Mouse (Mus musculus) bone marrow macrophage, adult 2 months (primary cell): ENCODE measurements around the gene S1pr3.

Source experiments
- CTCF ChIP-seq: IDR thresholded peaks from 2 replicates; pipeline ENCODE4 v1.5.1; 2012; ENCODE audit warnings: low read depth, mild to moderate bottlenecking, low read length, moderate library complexity
- POLR2A ChIP-seq: IDR thresholded peaks from 2 replicates; pipeline ENCODE4 v1.6.1; 2012; ENCODE audit warnings: mild to moderate bottlenecking, low read depth, low read length, borderline replicate concordance

- no peak for TF ChIP-seq CTCF
- TF ChIP-seq POLR2A, result no peak
Observed at GRCm38 (mm10) chr13:51400736-51401501, 7.5 kb upstream of the S1pr3 start.
